Mouse (Mus musculus) spleen, adult 12 weeks (tissue): Measurements from ENCODE around the gene Creg2.
"Not testable (repeated sequence)": the region's sequence is repeated elsewhere in the genome, so short reads cannot be mapped to it uniquely, and the experiment has no call there.

Experiments used
- DNase-seq: peaks from one replicate; pipeline ENCODE4 v3.0.0; 2022; ENCODE audit warnings: low spot score

The Creg2 gene

DNA sequence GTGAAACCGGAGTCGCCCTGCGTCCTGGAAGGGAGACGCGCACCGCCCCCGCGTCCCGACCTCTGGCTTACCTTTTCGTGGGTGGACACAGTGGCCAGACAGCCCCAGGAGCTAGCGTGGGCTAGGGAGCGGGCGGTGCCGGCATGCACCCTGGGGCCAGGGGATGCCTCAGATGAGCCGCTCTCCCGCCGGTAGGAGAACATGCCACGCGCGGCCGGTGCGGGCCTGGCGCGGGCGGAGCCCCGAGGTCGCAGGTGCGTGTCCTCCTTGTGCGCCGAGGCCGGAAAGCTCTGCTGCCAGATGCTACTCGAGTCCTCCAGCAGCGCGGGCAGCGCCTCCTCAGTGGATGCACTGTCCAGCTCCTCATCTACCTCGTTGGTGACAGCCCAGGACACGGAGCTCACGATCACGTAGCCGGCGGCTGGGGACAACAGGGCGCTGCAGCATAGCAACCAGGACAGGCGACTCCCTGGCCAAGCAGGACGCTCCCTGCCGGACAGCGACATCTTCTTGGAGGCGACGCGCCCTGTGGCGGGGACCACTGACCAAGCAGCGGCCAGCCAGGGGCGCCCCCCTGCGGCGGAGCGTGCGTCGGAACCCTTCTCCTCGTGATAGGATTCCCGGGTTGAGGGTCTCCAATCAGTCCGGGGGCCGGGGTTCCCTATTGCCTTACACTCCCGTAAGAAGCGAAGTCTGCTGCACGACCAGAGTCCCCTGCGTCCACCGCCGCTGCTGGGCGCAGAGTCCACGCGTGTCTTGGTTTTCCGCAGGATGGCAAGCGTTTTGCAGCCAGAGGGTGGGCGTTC is 636 bp downstream of the Creg2 start:
- DNase-seq, result peak; percentile 5

GRCm38 (mm10) chr1:39649691-39650434 is 1.4 kb downstream of the Creg2 start:
- no peak for DNase-seq

DNA sequence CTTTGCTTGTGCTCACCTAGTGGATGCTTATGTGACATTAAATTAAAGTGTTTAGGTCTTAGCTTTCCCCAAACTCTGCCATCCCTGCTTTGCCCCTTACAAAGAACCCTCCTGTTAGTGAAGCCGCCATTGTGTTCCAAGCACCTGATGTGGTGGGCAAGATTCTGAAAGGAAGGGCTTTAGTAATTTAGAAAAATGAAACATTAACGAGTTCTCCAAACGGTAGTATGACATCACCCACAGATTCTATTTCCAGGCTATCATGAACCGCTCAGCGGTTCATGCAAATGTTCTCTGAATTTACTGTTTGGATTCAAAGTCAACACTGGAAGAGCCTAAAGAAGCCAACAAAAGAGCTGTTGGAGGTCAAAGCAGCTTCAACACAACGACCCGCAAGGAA is 2.7 kb downstream of the Creg2 start:
- no peak for DNase-seq

GRCm38 (mm10) chr1:39645905-39646759 is 5.1 kb downstream of the Creg2 start:
- peak; percentile 9 for DNase-seq

DNA sequence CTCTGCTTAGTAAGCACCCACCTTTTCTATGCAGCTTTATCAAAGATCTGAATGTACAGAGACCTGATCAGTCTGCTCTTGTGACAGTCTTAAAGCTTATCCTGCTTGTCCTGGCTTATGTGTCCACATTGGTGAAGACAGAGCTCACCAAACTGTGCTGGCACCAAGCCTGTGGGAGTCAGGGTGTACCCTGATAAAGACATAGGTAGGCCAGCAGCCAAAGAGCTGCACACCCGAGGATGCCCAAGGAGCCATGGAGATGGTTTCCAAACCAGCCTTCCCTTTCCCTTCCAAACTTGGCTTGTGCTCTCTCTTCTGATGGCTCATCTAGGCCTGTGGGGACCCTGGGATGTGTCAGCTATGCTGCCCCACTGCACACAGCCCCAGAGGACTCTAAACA is 6.9 kb downstream of the Creg2 start:
- peak; percentile 32 for DNase-seq

GRCm38 (mm10) chr1:39641667-39642066 is 9.6 kb downstream of the Creg2 start:
- DNase-seq, result no peak

GRCm38 (mm10) chr1:39637139-39637538 is 14.1 kb downstream of the Creg2 start:
- DNase-seq, result no peak

DNA sequence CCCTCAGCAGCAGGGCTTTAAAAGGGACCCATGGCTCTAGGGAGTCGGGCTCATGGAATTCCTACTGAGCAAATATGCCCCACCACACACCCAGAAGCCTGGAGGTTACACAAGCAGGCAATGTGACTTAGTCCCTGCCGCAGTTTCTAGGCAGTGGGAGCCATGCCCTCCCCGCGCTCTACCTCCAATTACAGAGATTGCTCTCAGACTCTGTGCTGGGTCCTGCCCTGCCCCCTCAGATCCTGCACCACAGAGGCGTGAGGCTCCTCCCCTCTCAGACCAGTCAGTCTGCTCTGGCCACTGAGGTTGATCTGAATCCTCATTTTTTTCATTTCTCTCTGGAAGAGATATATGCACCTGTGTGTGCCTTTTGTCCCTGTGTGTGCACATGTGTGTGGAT is 14.6 kb downstream of the Creg2 start:
- no peak for DNase-seq

- DNase-seq, result no peak
Measured at GRCm38 (mm10) chr1:39636196-39636595, 15.1 kb downstream of the Creg2 start.

- no peak for DNase-seq
Measured at GRCm38 (mm10) chr1:39628606-39629005, 22.7 kb downstream of the Creg2 start.

DNA sequence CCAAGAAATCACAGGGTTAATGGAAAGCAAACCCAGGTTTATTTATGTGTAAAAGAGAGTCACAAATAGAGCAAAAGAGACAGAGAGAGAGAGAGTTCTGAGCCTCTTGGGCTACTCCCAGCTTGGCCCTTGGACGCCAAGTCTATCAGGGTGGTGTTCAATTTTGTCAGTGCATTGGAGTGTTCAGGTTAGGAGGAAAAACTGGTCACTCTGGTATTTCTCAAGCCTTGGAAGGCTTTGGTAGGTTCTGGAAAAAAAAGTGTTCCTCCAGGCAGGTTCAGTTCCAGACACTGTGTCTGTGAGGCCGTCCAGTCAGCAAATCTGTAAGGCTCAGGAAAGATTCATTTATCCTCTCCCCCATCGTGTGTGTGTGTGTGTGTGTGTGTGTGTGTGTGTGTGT is 25.8 kb downstream of the Creg2 start:
- no peak for DNase-seq

- DNase-seq, result no peak
Measured at GRCm38 (mm10) chr1:39623729-39624128, 27.5 kb downstream of the Creg2 start.

DNA sequence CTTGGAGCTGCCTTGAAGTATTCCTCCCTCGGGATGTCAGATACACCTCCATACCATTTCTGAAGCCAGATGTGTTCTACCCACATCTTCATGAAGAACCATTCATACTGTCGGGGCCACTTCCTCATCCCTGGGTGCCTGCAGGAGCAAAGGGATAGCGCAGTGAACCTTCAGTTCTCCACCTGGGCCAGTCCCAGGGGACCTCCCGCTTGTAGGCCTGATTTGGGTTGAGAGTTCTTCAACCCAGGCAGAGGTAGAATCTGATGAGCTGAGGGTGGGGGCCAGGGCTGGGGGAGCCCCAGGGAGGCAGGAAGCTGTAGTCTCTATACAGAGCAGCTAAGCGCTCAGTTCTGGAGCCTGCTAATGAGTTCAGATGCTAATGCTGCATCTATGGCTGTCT is 28.2 kb downstream of the Creg2 start:
- DNase-seq, result no peak

DNA sequence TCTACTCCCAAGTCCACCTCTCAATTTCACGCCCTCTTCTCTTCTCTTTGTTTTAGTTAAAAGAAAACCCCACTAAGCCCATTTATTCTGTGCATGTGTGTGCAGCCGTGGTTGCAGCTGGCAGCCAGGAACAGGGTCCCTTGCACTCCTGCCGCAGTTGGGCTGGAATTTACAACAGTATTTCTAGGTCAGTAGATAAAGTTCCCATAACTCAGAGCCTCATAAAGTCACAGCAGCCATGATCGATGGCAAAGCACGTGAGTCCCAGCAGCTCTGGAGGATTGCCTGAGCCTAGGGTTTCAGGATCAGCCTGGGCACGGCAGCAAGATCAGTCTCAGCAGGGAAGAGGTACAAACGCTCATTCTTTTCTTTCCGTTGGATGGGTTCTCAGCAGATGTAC is 32.8 kb downstream of the Creg2 start:
- DNase-seq, result no peak

DNA sequence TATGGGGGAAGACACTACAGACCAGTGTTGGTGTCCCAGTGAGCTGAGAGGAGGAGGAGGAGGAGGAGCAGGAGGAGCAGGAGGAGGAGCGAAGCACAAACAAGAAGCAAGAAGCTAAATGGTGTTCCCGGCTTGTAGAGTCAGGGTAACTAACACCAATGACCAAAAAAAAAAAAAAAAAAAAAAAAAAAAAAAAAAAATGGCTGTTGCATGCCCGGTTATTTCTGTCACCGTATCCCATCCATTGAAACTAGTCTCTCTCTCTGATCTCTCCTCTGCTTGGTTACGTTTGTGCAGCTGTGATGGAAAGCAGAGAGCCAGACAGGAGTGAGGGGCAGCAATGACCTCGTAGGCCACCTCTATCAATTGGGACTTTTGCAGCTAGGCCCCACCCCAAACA is 35.7 kb downstream of the Creg2 start:
- DNase-seq, result no peak

- DNase-seq, result peak; percentile 23
Measured at GRCm38 (mm10) chr1:39614462-39615279, 36.6 kb downstream of the Creg2 start.

- no peak for DNase-seq
Measured at GRCm38 (mm10) chr1:39613061-39613460, 38.2 kb downstream of the Creg2 start.

DNA sequence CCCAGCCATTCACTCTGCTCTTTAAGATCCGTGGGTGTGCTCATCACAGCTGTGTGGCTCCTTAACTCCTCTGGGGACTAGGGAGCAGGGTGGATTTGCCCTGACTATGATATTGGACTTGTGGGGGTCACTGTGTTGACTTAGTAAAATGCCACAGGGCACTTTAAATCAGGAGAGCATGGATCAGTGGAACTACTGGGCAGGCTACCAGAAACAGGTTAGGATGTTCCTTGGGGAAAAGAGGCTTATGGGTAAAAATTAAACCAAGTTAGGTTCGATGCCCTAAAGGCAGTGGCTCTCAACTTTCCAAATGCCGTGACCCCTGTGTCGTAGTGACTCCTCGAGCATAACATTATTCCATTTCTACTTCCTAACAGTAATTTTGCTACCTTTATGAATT is 38.8 kb downstream of the Creg2 start:
- no peak for DNase-seq

DNA sequence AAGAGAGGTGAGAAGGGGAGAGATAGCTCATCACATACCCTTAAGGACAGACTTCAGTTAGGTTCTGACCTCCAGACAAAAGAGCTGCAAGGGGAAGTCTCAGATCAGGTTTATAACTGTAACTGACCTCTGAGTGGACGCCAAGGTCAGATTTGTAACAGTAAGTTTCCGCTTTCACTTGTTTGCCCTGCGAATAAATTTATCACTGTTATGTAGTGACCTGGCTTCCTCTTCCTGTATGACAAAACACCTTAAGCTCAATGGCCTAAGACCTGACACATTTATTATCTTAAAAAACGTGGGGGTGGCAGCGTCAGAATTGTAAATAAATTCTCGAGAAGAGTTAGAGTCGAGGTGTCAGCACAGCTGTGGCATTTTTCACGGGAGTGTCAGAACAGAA is 42.7 kb downstream of the Creg2 start:
- DNase-seq, result no peak

- DNase-seq, result no peak
Measured at GRCm38 (mm10) chr1:39602477-39602876, 48.8 kb downstream of the Creg2 start.

GRCm38 (mm10) chr1:39598726-39599125 is 52.5 kb downstream of the Creg2 start:
- no peak for DNase-seq

DNA sequence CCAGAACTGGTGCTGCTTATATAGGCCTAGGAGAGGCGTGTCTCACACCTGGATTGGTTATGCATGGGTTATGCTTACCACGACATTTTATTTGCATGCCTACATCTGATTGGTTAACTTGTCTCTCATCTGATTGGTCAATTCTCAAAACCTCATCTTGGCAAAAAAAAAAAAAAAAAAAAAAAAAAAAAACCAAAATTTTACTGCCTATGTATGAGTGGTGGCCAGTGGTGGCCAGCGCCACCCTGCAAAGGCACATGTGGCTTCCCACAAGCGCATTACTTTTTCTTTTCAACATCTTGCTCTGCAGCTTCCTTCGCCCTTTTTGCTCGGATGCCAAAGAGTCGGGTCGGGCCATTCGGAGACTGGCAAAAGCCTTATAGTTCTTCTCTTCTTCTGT is 54.1 kb downstream of the Creg2 start:
- DNase-seq, result not testable (repeated sequence)
